Mouse (Mus musculus) CH12F3 (cell line): ENCODE measurements around the gene Spata20.

Source experiments
- in situ Hi-C: fragments of 300-500 bp; cut with MboI; formaldehyde crosslinking; loops from 2 replicates; pipeline ENCODE4 v1.14.3; 2020; ENCODE audit warnings: low sequenced_read_pairs

Spata20 gene

GRCm38 (mm10) chr11:94456347-94456746 is 29.6 kb downstream of the Spata20 start:
- in situ Hi-C loops, result no loop called here

- in situ Hi-C loops, result no loop called here
Observed at GRCm38 (mm10) chr11:94455161-94455820, 30.7 kb downstream of the Spata20 start.

- in situ Hi-C loops, result no loop called here
Observed at GRCm38 (mm10) chr11:94454756-94455155, 31.2 kb downstream of the Spata20 start.

GRCm38 (mm10) chr11:94451091-94451773 is 34.7 kb downstream of the Spata20 start:
- in situ Hi-C loops, result no loop called here

GRCm38 (mm10) chr11:94449886-94450285 is 36.1 kb downstream of the Spata20 start:
- in situ Hi-C loops, result no loop called here

- in situ Hi-C loops, result no loop called here
Observed at GRCm38 (mm10) chr11:94449239-94449638, 36.7 kb downstream of the Spata20 start.

GRCm38 (mm10) chr11:94447017-94447416 is 39.0 kb downstream of the Spata20 start:
- in situ Hi-C loops, result no loop called here

GRCm38 (mm10) chr11:94445300-94445699 is 40.7 kb downstream of the Spata20 start:
- in situ Hi-C loops, result no loop called here

GRCm38 (mm10) chr11:94444829-94445228 is 41.1 kb downstream of the Spata20 start:
- in situ Hi-C loops, result no loop called here

GRCm38 (mm10) chr11:94441752-94442151 is 44.2 kb downstream of the Spata20 start:
- in situ Hi-C loops, result no loop called here

- in situ Hi-C loops, result no loop called here
Observed at GRCm38 (mm10) chr11:94441122-94441521, 44.9 kb downstream of the Spata20 start.

- in situ Hi-C loops, result no loop called here
Observed at GRCm38 (mm10) chr11:94440421-94440820, 45.6 kb downstream of the Spata20 start.

GRCm38 (mm10) chr11:94429011-94429651 is 56.8 kb downstream of the Spata20 start:
- in situ Hi-C loops, result loop anchor here (5.0 kb wide), 1 partner anchor 53 kb away; no protein-coding TSS in a partner anchor
